Mouse (Mus musculus): ENCODE results near the gene Mrc2. TPM values are rescaled to one million over a fixed set of nuclear protein-coding genes. Genes with fewer than 3 reads are reported as not detected.
A peak's percentile ranks its signal among the peaks of the same experiment; 100 is the strongest.

Mrc2 gene
- polyA plus RNA-seq, 1 experiment from 2014 or later, result 14.3 TPM

DNA sequence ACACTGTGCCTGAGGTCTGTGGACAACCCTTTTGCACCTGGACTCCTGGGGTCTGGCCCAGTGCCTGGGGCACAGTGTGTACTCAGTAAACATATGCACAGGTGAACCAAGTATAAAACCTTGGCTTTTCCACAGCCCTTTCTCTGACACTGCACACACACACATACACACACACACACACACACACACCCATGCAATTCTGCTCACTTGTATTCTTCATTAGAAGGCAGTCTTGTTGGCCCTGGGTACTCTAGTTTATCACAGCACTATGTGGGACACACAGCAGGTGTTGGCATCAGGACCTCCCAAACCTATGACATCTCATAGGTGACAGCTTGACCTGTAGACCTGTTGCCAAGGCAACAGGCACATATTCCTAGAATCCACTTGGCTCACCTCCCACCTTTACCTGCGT lies 83.4 kb downstream of the Mrc2 start:
- H3K4me3 ChIP-seq, result no peak overlapping the region
- H3K4me1 ChIP-seq, result peaks cover 51% of the 10 kb centered on the region
- no peaks in the 10 kb centered on the region for H3K27me3 ChIP-seq (ENCODE audit: insufficient read depth, poor library complexity, severe bottlenecking)
- H3K36me3 ChIP-seq, result no peaks in the 10 kb centered on the region
- 91% methylated on average over 1 of the region's 1 CpGs for WGBS
- no peak for DNase-seq (ENCODE audit: low spot score)
- H3K27ac ChIP-seq, result peak overlapping the region; percentile 78; the same call in 1 of the 2 replicates
- H3K9me3 ChIP-seq, result no peaks in the 10 kb centered on the region

DNA sequence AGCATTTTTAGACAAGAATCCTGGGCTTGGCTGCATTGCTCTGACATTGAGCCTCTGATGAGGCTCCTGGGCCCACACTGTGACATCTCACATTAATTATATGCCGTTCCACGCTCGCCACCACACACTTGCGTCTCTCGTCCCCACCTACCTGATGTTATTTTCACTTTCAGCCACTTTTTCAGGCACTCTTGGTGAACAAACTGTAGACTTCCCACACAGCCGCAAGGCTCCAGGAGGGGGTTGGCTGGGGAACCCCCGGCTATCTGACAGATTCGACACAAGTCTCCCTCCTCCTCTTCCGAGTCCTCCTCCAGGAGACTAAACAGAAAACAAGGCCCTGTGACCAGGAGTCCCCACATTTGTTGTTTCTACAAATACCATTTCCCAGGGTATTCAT lies 92.8 kb downstream of the Mrc2 start:
- 89% methylated on average over 9 of the region's 9 CpGs for WGBS
- no peak overlapping the region for H3K27ac ChIP-seq
- no peaks in the 10 kb centered on the region for H3K9me3 ChIP-seq
- 0 out of 2 replicates have a peak, but pooled peaks cover 6% of the 10 kb centered on the region for H3K4me1 ChIP-seq
- no peak for DNase-seq (ENCODE audit: low spot score)
- peaks cover 8% of the 10 kb centered on the region; the same call in 1 of the 2 replicates for H3K36me3 ChIP-seq
- H3K27me3 ChIP-seq (ENCODE audit: insufficient read depth, poor library complexity, severe bottlenecking), result no peaks in the 10 kb centered on the region
- no peak overlapping the region for H3K4me3 ChIP-seq

- H3K36me3 ChIP-seq, result peaks cover 8% of the 10 kb centered on the region; the same call in 1 of the 2 replicates
- no peak for DNase-seq (ENCODE audit: low spot score)
- H3K27ac ChIP-seq, result no peak overlapping the region
- H3K27me3 ChIP-seq (ENCODE audit: insufficient read depth, poor library complexity, severe bottlenecking), result no peaks in the 10 kb centered on the region
- peaks cover 11% of the 10 kb centered on the region; the same call in 1 of the 2 replicates for H3K4me1 ChIP-seq
- 71% methylated on average over 2 of the region's 2 CpGs for WGBS
- no peak overlapping the region for H3K4me3 ChIP-seq
- no peaks in the 10 kb centered on the region for H3K9me3 ChIP-seq
Observed at GRCm38 (mm10) chr11:105388636-105389035, 96.2 kb downstream of the Mrc2 start.

DNA sequence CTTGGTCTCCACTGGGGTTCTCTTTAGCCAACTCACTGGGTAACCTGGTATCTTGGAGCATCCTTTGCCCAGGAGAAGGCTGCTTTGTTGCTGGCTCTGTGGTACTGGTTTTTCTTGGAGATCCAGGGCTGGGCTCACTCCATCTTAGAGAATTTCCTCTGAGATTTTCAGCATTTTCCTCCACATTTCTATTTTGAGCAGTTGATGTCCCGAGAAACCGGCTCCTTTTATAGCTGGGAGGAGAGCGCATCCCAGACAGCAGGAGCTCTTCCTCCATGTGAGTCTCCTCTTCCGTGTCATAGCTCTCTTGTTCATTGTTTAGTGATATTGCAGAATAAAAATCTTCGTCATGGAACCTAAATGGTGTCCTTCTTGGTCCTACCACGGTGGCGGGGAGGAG lies 97.8 kb downstream of the Mrc2 start:
- H3K4me1 ChIP-seq, result peaks cover 11% of the 10 kb centered on the region; the same call in 1 of the 2 replicates
- H3K4me3 ChIP-seq, result no peak overlapping the region
- H3K9me3 ChIP-seq, result no peaks in the 10 kb centered on the region; the same call in none of the 2 replicates
- no peaks in the 10 kb centered on the region for H3K27me3 ChIP-seq (ENCODE audit: insufficient read depth, poor library complexity, severe bottlenecking)
- 85% methylated on average over 7 of the region's 7 CpGs for WGBS
- H3K27ac ChIP-seq, result no peak overlapping the region
- no peak for DNase-seq (ENCODE audit: low spot score)
- no peaks in the 10 kb centered on the region for H3K36me3 ChIP-seq

Other genes starting within 250 kb of the Mrc2 start
- not detected in 2 replicates for gene Efcab3, start 229.1 kb upstream of the Mrc2 start, polyA plus RNA-seq (2016; fragmentation: Nextera tagmentation; extraction: Ambion mirVana)
- 30.8 and 42.5 TPM in 2 replicates for gene Mettl2, start 166.2 kb upstream of the Mrc2 start, polyA plus RNA-seq (2016; fragmentation: Nextera tagmentation; extraction: Ambion mirVana)
- not detected in 2 replicates for gene Gm10842, start 145.8 kb upstream of the Mrc2 start, polyA plus RNA-seq (2016; fragmentation: Nextera tagmentation; extraction: Ambion mirVana)
- gene Tlk2, start 113.8 kb upstream of the Mrc2 start, polyA plus RNA-seq (2016; fragmentation: Nextera tagmentation; extraction: Ambion mirVana), result 14.7 and 18.3 TPM in 2 replicates
- gene March10, start 164.1 kb downstream of the Mrc2 start, polyA plus RNA-seq (2016; fragmentation: Nextera tagmentation; extraction: Ambion mirVana), result 0.23 and 0.40 TPM in 2 replicates